Mouse (Mus musculus) gastrocnemius, postnatal 10 days (tissue): ENCODE results near the gene Zfp536. TPM values are rescaled to one million over a fixed set of nuclear protein-coding genes. Genes with fewer than 3 reads are reported as not detected.

Experiments
- DNase-seq: peaks from one replicate; pipeline ENCODE4 v3.0.0; 2021; ENCODE audit warnings: mixed read lengths
- total RNA-seq, 2 experiments: library from RNA; stranded (reverse); gene quantifications; 2 replicates each; pipeline ENCODE4 v1.2.3; 2021

The Zfp536 gene
- total RNA-seq, 2 experiments from 2014 or later: 3.9 to 4.2 TPM

DNA sequence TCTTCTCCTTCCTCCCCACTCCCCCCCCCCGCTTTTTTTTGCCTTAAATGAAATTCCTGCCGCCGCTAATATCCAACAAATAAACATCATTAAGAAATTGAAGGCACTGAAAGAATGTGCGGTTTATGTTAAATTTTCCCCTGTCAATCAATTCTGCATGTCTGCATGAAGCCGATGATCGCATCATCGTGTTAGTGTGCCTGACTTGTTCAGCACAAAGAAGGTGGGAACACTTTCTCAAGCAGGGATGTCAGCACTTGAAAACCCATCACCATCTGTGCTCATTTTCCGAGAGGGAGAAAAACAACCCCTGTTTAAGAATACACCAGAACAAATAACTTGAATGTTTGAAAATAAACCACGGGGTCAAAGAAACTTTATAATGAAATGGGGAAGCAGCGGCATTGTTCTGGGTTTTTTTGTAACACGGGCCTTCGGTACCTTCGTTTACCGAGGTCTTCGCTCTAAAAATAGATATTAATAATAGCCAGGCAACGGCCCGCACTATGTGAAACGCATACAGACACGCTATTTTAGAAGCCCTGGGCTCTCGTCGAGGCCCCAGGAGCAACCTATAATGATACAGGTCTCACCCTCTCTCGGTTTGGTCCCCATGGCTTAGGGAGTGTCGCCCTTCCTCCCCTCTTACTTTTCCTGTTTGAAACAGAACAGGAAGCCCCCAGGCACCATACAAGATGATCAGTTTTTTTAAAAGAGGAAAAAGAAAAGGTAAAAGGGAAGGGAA, 83.7 kb downstream of the Zfp536 start:
- DNase-seq: no peak

DNA sequence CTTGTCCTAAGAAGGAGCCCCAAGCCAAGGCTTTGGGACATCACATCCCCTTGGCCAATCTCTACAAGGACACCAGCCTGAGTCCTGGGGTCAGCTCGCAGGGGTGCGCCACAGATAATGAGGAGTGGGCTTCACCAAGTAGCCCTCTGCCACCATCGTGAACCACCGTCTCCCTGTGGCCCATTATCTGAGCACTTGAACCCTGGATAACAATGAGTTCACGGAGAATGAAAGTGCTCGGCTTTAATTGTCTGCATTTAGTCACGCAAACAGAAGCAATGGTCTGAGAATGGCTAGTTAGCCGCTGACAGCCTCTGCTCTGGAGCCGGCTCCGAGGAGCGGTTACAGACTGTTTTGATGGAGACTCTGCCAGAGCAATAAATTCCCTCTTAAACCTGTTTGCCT, 84.3 kb downstream of the Zfp536 start:
- no peak for DNase-seq

- no peak for DNase-seq
These were observed 87.1 kb downstream of the Zfp536 start for GRCm38 (mm10) chr7:37686366-37686765.

DNA sequence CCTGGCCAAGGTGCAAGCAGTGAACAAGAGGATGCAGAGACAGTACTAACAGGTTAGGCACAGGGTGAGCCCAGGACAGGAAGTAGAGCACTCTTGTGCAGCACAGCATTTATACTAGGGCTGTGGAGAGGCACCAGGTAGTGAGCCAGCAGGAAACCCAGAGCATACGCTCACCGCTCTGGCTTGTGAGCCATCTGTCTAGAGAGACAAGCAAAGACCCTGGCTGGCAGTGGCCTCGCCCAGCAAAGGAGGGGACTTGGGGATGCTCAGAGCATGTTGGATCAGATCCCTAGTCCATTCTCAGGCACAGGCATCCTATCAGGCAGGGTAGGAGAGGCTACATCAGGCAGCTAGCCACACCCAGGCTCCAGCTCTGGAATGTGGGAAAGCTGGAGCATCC, 88.2 kb downstream of the Zfp536 start:
- no peak for DNase-seq

DNA sequence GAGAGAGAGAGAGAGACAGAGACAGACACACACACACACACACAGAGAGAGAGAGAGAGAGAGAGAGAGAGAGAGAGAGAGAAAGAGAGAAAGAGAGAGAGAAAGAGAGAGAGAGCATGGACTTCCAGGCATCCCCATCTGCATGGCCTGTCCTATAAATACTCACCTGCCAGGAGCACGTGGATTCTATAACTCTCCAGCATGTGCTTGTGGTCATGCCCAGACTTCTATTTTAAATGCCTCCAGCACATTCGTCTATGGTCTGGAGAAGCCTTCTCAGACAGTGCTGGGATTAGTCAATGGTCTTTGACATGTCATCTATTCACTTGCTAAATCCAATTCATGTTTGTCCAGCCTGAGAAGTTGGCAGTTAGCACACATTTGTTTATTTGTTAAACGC, 92.1 kb downstream of the Zfp536 start:
- DNase-seq: no peak

- DNase-seq: no peak
These were observed 109.6 kb downstream of the Zfp536 start for GRCm38 (mm10) chr7:37663676-37664365.

DNA sequence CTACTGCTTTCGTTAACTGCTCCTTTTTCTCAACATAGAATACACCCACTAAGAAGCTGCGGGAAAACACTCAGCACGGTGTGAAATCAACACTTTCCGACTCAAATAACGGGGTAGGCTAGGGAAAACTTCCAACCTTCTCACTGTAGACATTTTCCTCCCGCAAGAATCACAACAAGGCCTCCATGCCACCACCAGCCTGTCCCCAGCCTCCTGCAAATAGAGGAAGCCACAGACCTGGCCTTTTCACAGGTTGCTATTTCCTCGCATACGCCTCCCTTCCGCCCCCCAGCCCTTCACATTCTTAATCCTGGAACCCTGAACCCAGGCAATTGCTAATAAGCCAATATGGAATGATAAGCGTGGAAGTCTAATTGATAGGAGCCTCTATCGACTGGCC, 124.8 kb downstream of the Zfp536 start:
- no peak for DNase-seq

DNA sequence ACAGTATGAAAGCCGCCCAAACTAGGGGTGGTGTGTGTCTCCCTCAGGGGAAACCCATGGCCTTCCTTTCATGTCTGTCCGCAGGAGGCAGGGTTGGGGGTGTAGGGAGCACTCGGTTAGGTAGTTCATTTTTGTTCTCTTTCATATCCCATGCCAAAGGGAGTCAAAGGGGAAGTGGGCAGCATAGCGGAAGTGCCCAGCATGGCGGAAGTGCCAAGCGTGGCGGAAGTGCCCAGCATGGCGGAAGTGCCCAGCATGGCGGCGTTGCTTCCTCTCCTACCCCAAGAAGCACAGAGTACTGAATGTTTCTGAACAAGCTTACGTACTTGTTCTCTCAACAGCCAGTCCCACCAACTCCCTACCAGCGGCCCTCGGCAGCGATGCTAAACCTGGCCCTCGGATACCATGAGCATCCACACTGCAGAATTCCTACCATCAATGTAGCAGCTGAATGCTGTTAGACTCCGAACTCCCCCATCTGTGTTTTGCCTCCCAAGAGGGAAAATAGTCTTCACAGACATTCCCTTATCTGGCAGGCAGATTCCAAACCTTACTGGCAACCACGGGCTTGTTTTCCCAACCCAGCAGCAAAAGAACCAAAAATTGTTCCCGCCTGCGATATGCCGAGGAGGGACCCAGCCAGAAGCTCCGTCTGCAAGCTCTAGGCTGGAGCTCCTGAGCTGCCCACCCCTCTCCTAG, 125.4 kb downstream of the Zfp536 start:
- DNase-seq: no peak

GRCm38 (mm10) chr7:37639740-37640397, 133.6 kb downstream of the Zfp536 start:
- no peak for DNase-seq

GRCm38 (mm10) chr7:37634812-37635211, 138.6 kb downstream of the Zfp536 start:
- no peak for DNase-seq

- DNase-seq: no peak
These were observed 143.0 kb downstream of the Zfp536 start for GRCm38 (mm10) chr7:37630410-37630809.

DNA sequence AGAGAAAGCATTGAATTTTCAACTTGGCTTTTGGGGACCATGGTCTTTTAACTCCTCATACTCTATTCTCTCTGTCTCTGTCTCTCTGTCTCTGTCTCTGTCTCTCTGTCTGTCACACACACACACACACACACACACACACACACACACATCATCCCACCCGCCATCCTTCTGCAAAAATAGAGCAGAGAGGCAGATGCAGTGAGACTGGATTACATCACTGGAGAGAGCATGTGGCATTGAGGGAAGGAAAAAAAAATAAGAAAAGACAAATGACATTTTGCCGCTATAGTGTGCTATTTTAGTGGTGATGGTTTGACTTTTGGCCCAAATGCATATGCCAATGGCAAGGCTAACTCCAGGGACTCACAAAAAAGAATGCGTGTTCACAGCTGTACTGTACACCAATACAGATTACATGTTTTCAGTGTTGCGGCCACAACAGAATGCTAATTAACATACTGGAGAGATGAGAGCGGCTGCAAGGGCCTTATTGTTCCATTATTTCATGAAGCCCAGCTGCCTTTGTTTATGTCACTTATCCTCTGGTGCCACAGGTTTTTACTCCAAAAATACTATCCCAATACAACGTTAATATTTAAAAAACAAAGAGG, 145.4 kb downstream of the Zfp536 start:
- DNase-seq: no peak

- DNase-seq: no peak
These were observed 147.7 kb downstream of the Zfp536 start for GRCm38 (mm10) chr7:37625758-37626157.

GRCm38 (mm10) chr7:37624759-37625340, 148.6 kb downstream of the Zfp536 start:
- DNase-seq: peak; percentile 23

- DNase-seq: peak; percentile 74
These were observed 149.3 kb downstream of the Zfp536 start for GRCm38 (mm10) chr7:37623903-37624758.

DNA sequence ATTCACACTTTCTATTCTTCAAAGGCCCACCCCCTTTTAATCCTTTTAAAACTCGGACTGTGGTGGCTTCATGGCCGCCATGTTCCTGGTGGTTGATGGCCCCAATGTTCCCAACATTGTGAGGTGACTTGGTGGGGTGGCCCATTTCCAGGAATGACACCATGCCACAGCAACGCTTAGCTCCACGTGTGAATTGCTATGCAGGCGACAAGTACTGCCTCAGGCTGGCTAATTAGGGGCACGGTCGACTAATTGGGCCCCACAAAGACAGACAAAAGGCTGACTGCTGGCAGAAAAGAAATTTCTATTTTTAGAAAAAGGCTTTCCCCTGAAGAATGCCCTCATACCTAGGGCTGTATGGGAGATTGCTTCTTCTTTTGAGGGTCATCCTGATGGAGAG, 154.2 kb downstream of the Zfp536 start:
- no peak for DNase-seq

- no peak for DNase-seq
These were observed 155.6 kb downstream of the Zfp536 start for GRCm38 (mm10) chr7:37617880-37618279.

DNA sequence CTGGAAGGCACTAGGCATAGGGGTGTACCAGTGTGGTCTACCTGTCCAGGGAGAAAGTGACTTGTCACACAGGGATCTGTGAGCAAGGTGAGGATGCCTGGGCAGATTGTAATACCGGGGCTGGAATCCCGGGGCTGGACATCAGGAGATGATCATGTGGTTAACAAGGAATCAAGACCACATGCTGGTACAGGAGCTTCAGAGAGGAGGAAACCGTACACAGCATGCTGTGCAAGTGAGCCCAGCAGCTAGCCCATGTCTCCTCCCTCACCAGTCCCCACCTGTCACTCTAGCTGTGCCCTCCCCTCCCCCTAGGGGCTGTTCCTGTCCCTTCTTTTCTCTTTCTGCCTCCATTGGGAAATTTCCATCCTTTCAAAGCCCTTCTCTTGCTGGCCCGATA, 157.5 kb downstream of the Zfp536 start:
- no peak for DNase-seq

GRCm38 (mm10) chr7:37614381-37614780, 159.1 kb downstream of the Zfp536 start:
- no peak for DNase-seq

DNA sequence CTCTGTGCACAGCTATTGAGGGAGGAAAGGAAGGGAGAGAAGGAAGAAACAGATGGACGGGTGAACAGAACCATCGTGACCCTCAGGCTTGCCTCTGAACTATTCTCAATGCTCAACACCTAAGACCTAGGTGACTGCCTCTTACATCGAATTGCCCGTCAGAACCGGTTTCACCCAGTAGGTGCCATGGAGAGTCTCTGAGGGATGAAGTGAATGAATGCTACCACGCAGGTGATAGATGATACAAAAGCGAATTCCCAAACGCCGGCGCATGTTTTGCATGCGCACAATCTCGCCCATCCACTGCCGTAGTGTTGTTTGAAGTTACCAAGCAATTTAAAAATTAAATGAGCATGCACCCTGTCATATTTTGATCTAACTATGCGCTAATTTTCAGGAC, 164.9 kb downstream of the Zfp536 start:
- DNase-seq: no peak

DNA sequence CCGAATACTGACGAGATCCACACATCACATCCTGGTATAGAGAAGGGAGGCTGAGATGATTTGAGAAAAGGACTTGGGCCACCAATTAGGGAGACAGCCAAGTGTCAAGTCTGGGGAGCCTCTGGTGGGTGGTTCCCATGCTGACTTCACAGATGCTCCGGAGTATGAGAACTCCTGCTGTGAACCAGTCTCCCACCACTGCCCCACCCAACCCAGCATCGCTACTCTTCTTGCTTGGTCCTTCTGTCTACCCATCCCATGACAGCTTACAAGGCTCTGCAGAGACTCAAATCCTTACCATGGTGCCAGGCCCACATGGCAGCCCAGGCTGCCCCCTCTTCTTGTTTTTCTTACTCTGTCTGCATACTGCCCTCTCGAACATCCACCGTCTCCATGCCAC, 165.5 kb downstream of the Zfp536 start:
- DNase-seq: no peak
